Mouse (Mus musculus) G1E (cell line): Measurements from ENCODE around the gene 6030468B19Rik.

ENCODE experiments used
- CTCF ChIP-seq: IDR thresholded peaks from 2 replicates; pipeline ENCODE4 v1.5.1; 2012; ENCODE audit warnings: low read depth, low read length, inconsistent platforms, mixed read lengths
- GATA1 ChIP-seq: IDR thresholded peaks from 2 replicates; pipeline ENCODE4 v1.6.1; 2012; ENCODE audit warnings: borderline replicate concordance, low read length, inconsistent platforms, mixed read lengths
- GATA2 ChIP-seq: IDR thresholded peaks from 2 replicates; pipeline ENCODE4 v1.6.1; 2012; ENCODE audit warnings: low read depth, low read length, inconsistent platforms, borderline replicate concordance
- POLR2AphosphoS5 ChIP-seq: IDR thresholded peaks from 2 replicates; pipeline ENCODE4 v1.6.1; 2012; ENCODE audit warnings: low read depth, low read length, inconsistent platforms; ENCODE audit not compliant: insufficient replicate concordance
- TAL1 ChIP-seq: conservative IDR thresholded peaks from 2 replicates; pipeline ENCODE4 v1.6.1; 2012; ENCODE audit warnings: low read depth, low read length, inconsistent platforms, mixed read lengths

GRCm38 (mm10) chr11:117760374-117761119 lies 36.9 kb upstream of the 6030468B19Rik start:
- no peak for TF ChIP-seq CTCF
- TF ChIP-seq GATA2, result no peak
- no peak for TF ChIP-seq TAL1
- no peak for TF ChIP-seq POLR2AphosphoS5
- no peak for TF ChIP-seq GATA1
